Mouse (Mus musculus): Measurements from ENCODE around the gene Fktn.

The Fktn gene

DNA sequence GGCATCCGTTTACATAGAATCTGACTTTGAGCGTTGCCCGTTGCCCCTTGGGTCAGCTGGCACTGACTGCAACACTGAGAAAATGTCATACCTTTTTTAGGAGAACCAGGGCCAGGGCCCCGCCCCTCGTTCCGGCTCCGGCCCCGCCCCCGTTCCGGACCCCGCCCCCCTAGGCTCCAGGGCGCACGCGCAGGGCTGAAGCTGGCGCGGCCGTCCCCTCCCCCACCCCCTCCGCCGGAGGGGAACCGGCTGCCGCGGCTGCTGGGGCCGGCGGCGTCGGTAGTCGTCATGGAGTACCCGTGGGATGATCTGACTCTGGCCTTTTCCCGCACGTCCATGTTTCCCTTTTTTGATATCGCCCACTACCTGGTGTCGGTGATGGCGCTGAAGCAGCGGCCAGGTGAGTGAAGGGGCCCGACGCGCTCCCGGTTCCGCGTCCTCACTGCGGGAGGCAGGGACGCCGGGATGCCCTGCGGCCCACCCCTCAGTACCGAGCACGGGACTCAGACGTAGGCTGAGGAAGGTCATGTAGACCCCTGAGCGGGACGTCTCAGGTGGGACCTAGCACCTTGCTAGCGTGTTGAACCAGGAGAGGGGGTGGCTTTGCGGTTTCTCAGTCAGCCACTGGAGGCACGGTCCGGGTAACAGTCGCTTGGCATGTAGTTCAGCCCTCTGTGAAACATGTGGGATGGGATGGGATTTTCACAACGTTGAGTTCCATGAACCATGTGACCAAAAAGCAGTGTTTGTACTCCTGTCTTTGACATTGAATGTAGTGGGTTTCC, 112.2 kb downstream of the Fktn start, which contains the start of gene Tmem38b:
Gene Tmem38b, plus strand, starts transcription at position 225 of the 785 bp plus-strand sequence.
- DNase-seq (ENCODE audit: low read depth, low spot score) = peak; percentile 83

DNA sequence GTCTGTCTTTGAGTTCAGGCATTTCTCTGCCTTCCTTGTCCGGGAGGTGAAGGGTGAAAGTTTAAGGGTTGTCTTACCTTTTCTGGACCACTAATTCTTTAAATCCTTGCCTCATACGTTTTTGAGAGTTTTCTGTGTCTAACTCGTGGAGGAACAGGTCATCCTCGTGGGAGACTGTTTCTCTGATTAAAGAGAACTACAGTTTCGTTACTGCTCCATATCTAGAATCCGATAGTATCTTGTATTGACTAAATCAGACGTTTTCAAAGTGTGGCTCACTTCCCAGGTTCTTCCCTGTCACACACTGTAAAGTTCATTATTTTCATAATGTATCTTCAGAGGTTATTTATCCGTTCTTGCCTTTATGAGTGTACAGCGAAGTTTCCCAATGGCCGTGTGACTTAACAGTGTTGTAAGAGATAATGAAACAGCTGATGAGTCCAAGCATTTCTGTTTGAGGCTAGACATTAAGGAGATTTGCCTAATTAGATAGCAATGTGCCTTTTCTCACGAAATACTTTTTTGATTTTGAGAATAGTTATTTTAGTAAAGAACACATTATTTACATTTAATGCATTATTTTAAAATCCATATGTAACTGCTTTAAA, 112.9 kb downstream of the Fktn start:
- DNase-seq (ENCODE audit: low read depth, low spot score) = no peak

Data from mesoderm, embryonic 11.5 days (tissue).